Mouse (Mus musculus): ENCODE results near the gene H2-Ab1. TPM values are rescaled to one million over a fixed set of nuclear protein-coding genes. Genes with fewer than 3 reads are reported as not detected.
A peak's percentile ranks its signal among the peaks of the same experiment; 100 is the strongest.

The H2-Ab1 gene
- polyA plus RNA-seq, 1 experiment from 2014 or later, result 53.9 TPM

- H3K36me3 ChIP-seq (ENCODE audit: control insufficient read depth, insufficient read depth), result no peaks in the 10 kb centered on the region
- H3K4me2 ChIP-seq (replicated peaks; ENCODE audit: low read depth), result peak overlapping the region; percentile 99
- peak; percentile 66 for ATAC-seq
- no peaks in the 10 kb centered on the region for H3K9me3 ChIP-seq (ENCODE audit: control insufficient read depth)
- peak overlapping the region; percentile 58 for H3K4me3 ChIP-seq (ENCODE audit: low read depth, low read length)
- WGBS, result 2% methylated on average over 8 of the region's 8 CpGs
- TF ChIP-seq CTCF (IDR thresholded peaks at IDR 0.05; ENCODE audit: low read depth), result no peak
- H3K9ac ChIP-seq (ENCODE audit: low read depth, low read length), result peak overlapping the region; percentile 22; the same call in 1 of the 2 replicates
- peaks cover 29% of the 10 kb centered on the region for H3K27me3 ChIP-seq (replicated peaks; ENCODE audit: control insufficient read depth, insufficient read depth, low read length)
- H3K4me1 ChIP-seq (replicated peaks; ENCODE audit: control insufficient read depth, insufficient read depth, low read length), result peaks cover 3% of the 10 kb centered on the region; the same call in 1 of the 2 replicates
- H3K27ac ChIP-seq (ENCODE audit: low read depth, low read length), result no peak overlapping the region
Observed at GRCm38 (mm10) chr17:34263068-34263467, 5.6 kb downstream of the H2-Ab1 start.

DNA sequence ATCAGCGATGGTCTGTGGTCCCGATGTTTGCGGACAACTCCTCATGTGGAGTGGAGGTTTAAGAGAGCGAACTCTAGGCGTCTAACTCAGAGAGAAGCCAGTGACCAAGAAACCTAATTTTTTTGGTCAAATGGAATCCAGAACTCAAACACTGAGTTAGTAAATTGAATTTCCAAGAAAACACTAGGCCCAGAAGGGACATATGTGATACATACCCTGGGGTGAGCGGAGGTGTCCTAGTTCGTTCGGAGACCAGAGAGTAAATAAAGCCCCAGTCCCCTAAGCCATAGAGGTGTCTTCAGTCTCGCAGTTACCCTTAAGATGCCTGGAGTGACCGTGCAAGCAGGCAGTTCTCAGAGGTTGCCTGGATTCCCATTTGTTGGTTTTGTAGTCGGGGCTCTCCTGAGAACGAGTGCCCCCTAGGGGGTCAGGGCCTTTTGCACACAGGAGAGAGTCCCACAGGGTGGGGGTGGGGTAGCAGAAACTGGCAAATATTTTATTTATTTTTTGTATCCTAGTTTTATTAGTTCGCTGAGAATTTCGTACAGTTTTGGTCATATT, 6.4 kb downstream of the H2-Ab1 start:
- Histone ChIP-seq H3K27me3 (replicated peaks; ENCODE audit: control insufficient read depth, insufficient read depth, low read length) (peaks cover 27% of the 10 kb centered on the region), H3K36me3 (ENCODE audit: control insufficient read depth, insufficient read depth) (no peaks in the 10 kb centered on the region), H3K27ac (ENCODE audit: low read depth, low read length) (no peak overlapping the region), H3K4me1 (replicated peaks; ENCODE audit: control insufficient read depth, insufficient read depth, low read length) (peaks cover 3% of the 10 kb centered on the region; the same call in 1 of the 2 replicates), H3K9ac (ENCODE audit: low read depth, low read length) (no peak overlapping the region; the same call in 1 of the 2 replicates), H3K4me2 (replicated peaks; ENCODE audit: low read depth) (peak overlapping the region; percentile 99), H3K4me3 (ENCODE audit: low read depth, low read length) (peak overlapping the region; percentile 58), H3K9me3 (ENCODE audit: control insufficient read depth) (no peaks in the 10 kb centered on the region)
- ATAC-seq, result no peak
- peak; percentile 39 for TF ChIP-seq CTCF (IDR thresholded peaks at IDR 0.05; ENCODE audit: low read depth)
- 13% methylated on average over 14 of the region's 14 CpGs for WGBS

GRCm38 (mm10) chr17:34264452-34265351, 7.2 kb downstream of the H2-Ab1 start:
- ATAC-seq, result peak; percentile 22; the same call in 1 of the 2 replicates
- no peak overlapping the region for H3K27ac ChIP-seq (ENCODE audit: low read depth, low read length)
- TF ChIP-seq CTCF (IDR thresholded peaks at IDR 0.05; ENCODE audit: low read depth), result peak; percentile 12; the same call in 1 of the 2 replicates

DNA sequence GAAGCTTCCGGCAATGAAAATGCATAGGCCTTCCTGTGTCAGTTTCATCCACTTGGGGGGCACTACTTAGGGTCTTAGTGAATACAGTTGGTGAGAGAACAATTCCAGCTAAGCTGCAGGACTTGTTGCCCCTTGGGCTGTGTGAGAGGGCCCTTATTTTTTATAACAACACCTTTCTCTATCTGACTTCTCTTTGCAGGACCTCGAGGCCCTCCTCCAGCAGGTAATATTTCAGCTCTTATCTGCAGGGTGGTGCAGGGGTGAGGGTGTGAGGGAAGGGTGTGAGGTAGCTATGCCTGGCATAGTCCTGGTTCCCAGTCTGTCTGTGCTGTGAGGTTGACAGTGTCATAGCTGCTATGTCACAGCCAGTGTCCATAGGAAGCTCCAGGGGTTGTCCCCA, 10.8 kb downstream of the H2-Ab1 start:
- no peak for ATAC-seq
- peaks cover 17% of the 10 kb centered on the region for H3K27me3 ChIP-seq (replicated peaks; ENCODE audit: control insufficient read depth, insufficient read depth, low read length)

More at GRCm38 (mm10) chr17:34264452-34265351, 7.2 kb downstream of the H2-Ab1 start:
- Histone ChIP-seq H3K27me3 (replicated peaks; ENCODE audit: control insufficient read depth, insufficient read depth, low read length) (peaks cover 20% of the 10 kb centered on the region), H3K9ac (ENCODE audit: low read depth, low read length) (peak overlapping the region; percentile 51), H3K9me3 (ENCODE audit: control insufficient read depth) (no peaks in the 10 kb centered on the region), H3K4me3 (ENCODE audit: low read depth, low read length) (peak overlapping the region; percentile 58), H3K4me2 (replicated peaks; ENCODE audit: low read depth) (peak overlapping the region; percentile 99), H3K4me1 (replicated peaks; ENCODE audit: control insufficient read depth, insufficient read depth, low read length) (peaks cover 3% of the 10 kb centered on the region; the same call in 1 of the 2 replicates), H3K36me3 (ENCODE audit: control insufficient read depth, insufficient read depth) (no peaks in the 10 kb centered on the region)
- 2% methylated on average over 92 of the region's 93 CpGs for WGBS

DNA sequence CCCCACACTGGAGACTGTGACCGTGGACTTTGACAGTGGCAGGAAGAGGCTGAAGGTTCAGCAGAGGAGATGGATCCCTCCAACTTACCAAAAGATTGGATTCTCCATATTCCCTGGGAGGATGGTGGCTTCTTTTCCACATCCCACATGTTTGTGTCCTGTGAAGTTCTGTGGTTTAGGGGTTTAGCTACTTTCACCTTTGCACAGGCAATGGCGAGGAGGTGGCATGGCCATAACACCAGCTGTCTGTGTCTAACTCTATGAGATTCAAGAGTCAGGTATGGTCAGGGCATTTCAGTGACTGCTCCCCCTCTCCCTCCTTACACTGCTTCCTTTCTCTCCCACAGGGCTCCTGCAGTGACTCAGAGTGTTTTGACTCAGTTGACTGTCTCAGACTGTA, 11.3 kb downstream of the H2-Ab1 start:
- no peak overlapping the region for H3K4me2 ChIP-seq (replicated peaks; ENCODE audit: low read depth)
- H3K9ac ChIP-seq (ENCODE audit: low read depth, low read length), result no peak overlapping the region
- H3K9me3 ChIP-seq (ENCODE audit: control insufficient read depth), result no peaks in the 10 kb centered on the region
- H3K27me3 ChIP-seq (replicated peaks; ENCODE audit: control insufficient read depth, insufficient read depth, low read length), result peaks cover 12% of the 10 kb centered on the region
- 74% methylated on average over 2 of the region's 2 CpGs for WGBS
- H3K4me1 ChIP-seq (replicated peaks; ENCODE audit: control insufficient read depth, insufficient read depth, low read length), result peaks cover 3% of the 10 kb centered on the region; the same call in 1 of the 2 replicates
- no peak for ATAC-seq
- H3K4me3 ChIP-seq (ENCODE audit: low read depth, low read length), result no peak overlapping the region
- no peaks in the 10 kb centered on the region for H3K36me3 ChIP-seq (ENCODE audit: control insufficient read depth, insufficient read depth)
- TF ChIP-seq CTCF (IDR thresholded peaks at IDR 0.05; ENCODE audit: low read depth), result no peak
- no peak overlapping the region for H3K27ac ChIP-seq (ENCODE audit: low read depth, low read length)

More for the DNA sequence above, 10.8 kb downstream of the H2-Ab1 start:
- no peak overlapping the region for H3K4me3 ChIP-seq (ENCODE audit: low read depth, low read length)
- TF ChIP-seq CTCF (IDR thresholded peaks at IDR 0.05; ENCODE audit: low read depth), result no peak
- H3K27ac ChIP-seq (ENCODE audit: low read depth, low read length), result no peak overlapping the region
- H3K4me2 ChIP-seq (replicated peaks; ENCODE audit: low read depth), result no peak overlapping the region
- no peaks in the 10 kb centered on the region for H3K9me3 ChIP-seq (ENCODE audit: control insufficient read depth)
- H3K36me3 ChIP-seq (ENCODE audit: control insufficient read depth, insufficient read depth), result no peaks in the 10 kb centered on the region
- peaks cover 3% of the 10 kb centered on the region; the same call in 1 of the 2 replicates for H3K4me1 ChIP-seq (replicated peaks; ENCODE audit: control insufficient read depth, insufficient read depth, low read length)
- WGBS, result 59% methylated on average over 2 of the region's 2 CpGs
- no peak overlapping the region for H3K9ac ChIP-seq (ENCODE audit: low read depth, low read length)

- Histone ChIP-seq H3K4me1 (replicated peaks; ENCODE audit: control insufficient read depth, insufficient read depth, low read length) (no peaks in the 10 kb centered on the region), H3K36me3 (ENCODE audit: control insufficient read depth, insufficient read depth) (no peaks in the 10 kb centered on the region), H3K4me2 (replicated peaks; ENCODE audit: low read depth) (no peak overlapping the region), H3K4me3 (ENCODE audit: low read depth, low read length) (no peak overlapping the region), H3K27me3 (replicated peaks; ENCODE audit: control insufficient read depth, insufficient read depth, low read length) (peaks cover 2% of the 10 kb centered on the region; the same call in 1 of the 2 replicates), H3K27ac (ENCODE audit: low read depth, low read length) (no peak overlapping the region), H3K9me3 (ENCODE audit: control insufficient read depth) (no peaks in the 10 kb centered on the region), H3K9ac (ENCODE audit: low read depth, low read length) (no peak overlapping the region)
- WGBS, result 65% methylated on average over 4 of the region's 4 CpGs
- no peak for TF ChIP-seq CTCF (IDR thresholded peaks at IDR 0.05; ENCODE audit: low read depth)
- ATAC-seq, result no peak
Observed at GRCm38 (mm10) chr17:34269817-34270216, 12.3 kb downstream of the H2-Ab1 start.

Measured in intestine, postnatal 0 days (tissue).